Mouse (Mus musculus): ENCODE measurements at regions not wholly inside any gene's neighbourhood (a gene's known extent, or its start where the extent isn't known, plus 50 kb on each side); places are given as distances from the start of the nearest gene placed in this dataset.

- DNase-seq (ENCODE audit: low read depth, low spot score), result no peak
These were observed 207.7 kb downstream of the Kcnj2 start for GRCm38 (mm10) chr11:111273651-111274050.

GRCm38 (mm10) chr11:111280769-111281168 lies 214.8 kb downstream of the Kcnj2 start:
- no peak for DNase-seq (ENCODE audit: low read depth, low spot score)

GRCm38 (mm10) chr11:111281237-111282160 lies 215.5 kb downstream of the Kcnj2 start:
- no peak for DNase-seq (ENCODE audit: low read depth, low spot score)

GRCm38 (mm10) chr11:111282283-111282682 lies 216.3 kb downstream of the Kcnj2 start:
- DNase-seq (ENCODE audit: low read depth, low spot score), result no peak

DNA sequence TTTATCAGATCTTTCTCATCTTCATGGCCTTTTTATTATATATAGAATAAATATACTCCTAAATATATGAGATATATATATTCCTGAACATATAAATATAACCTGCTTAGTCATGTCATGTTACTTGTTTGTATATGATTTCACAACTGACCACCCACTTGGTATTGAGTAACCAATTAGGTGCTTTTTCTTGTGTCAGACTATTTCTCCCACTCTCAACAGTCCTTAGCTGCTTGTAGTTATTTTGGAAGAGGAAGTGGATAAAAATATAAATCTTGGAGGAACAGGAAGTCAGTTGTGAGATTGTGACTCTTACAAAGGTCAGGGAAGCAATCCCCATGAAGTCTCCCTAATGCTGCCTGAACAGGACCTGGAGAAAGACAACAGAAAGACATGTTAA lies 224.6 kb downstream of the Kcnj2 start:
- no peak for DNase-seq (ENCODE audit: low read depth, low spot score)

DNA sequence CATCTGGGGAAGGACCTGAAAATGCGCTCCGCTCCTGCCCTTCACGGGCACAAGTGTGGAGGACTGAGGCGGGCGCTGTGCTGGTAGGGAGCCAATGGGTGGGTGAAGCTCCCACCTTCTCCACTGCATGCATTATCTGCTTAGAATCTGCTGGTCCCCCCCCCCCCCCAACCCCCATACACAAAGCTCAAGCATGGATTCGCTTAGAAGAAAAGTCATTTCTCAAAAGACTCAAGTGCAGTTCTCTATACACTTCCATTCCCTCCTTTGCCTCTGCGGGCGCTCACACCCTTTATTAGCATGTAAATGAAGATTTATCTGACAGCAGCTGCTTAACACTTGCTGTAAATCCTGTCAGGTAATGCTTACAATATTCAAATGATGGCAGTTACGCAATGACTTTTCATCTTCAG lies 230.4 kb downstream of the Kcnj2 start:
- no peak for DNase-seq (ENCODE audit: low read depth, low spot score)

DNA sequence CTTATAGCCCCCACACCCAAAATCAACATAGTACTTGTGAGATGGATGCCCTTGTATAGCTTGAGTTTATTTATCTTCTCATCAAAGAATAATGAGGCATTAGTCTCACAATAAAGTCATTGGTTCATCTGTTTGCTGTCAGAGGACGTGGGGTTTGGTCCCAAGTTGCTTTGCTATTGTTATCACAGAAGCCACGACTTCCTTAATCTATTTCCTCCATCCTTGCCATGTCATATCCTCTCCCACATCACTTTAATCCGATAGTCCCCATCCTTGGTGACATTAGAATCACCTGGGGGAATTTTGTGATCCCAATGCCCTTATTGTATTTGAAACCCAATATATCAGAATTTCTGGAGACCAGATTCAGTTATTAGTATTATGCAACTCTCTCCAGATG lies 246.8 kb downstream of the Kcnj2 start:
- DNase-seq (ENCODE audit: low read depth, low spot score), result no peak

DNA sequence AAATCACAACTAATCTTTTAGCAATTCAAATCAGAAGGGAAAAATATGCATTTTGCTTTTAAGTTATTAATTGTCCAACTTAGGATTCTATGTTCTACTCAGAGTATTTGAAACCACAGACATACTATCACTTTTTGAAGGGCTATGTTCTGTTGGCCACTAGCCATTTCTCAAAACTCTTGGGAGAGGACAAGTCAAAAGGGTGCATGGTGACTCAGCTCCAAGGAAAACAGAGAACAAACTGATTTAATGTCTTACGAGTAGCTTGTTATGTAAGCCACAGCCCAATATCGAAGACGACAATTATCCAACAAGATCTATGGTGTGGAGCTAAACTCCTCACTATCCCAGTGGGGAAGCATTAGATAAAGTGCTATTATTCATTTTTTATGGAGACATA lies 247.6 kb downstream of the Kcnj2 start:
- no peak for DNase-seq (ENCODE audit: low read depth, low spot score)

GRCm38 (mm10) chr11:111321576-111321975 lies 255.6 kb downstream of the Kcnj2 start:
- DNase-seq (ENCODE audit: low read depth, low spot score), result no peak

DNA sequence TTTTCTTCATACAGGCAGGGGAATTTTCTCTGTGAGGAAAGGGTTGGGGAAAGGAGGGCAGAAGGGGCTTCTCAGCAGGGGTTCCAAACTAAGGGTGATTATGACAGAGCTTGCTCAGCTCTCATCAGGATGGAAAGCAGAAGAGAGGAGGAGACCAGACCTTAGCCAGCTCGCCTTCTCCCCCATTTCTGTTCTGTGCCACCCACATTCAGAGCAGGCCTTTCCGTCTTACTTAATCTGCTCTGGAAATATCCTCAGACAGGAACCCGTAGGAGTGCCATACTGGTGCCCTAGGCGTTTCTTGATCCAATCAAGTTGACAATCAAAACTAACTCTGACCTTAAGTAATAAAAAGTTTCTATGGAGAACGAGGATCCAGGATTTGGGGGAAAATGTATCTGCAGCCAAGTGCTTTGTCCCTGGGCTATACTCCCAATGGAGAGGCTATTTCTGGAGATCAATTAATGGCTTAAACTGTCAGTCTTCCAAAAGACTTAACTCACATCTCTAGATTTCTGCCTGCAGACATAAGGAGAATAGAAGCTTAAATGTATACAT lies 258.6 kb downstream of the Kcnj2 start:
- DNase-seq (ENCODE audit: low read depth, low spot score), result no peak

DNA sequence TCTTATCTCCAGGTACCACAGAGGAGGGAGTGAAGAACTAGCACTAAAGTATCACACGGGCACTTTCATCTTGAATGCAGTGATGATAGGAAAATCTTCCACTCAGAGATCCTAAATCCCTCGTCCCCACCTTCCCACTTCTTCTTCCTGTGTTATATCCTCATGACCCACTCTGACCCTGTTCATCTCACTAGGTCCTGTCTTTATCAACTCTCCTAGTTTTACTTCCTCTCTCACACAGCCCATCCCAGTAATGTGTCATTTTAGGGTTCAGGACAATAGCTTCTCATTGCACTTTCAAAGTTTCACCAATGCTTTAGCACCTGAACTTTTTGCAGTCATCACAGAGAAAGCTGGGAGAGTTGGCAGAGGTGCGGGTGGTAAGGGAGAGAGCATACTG lies 261.0 kb downstream of the Kcnj2 start:
- DNase-seq (ENCODE audit: low read depth, low spot score), result no peak

DNA sequence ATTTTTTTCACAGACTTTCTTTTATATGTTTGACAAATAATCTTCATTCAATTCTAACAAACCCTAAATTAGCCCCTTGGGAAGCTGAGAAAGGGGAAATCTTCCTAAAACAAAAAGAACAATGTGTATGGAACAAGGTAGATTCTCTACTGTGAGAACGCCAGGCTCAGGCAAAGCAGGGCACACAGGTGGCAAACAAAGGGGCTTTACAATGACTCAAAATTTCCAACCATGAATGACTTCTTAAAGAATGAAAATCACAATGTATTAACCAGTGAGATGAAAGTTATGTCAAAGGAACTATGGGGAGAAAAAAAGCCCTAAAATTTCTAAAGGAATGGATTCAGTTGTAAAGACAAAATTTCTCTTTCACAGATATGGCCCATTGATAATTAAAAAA lies 262.3 kb downstream of the Kcnj2 start:
- no peak for DNase-seq (ENCODE audit: low read depth, low spot score)

DNA sequence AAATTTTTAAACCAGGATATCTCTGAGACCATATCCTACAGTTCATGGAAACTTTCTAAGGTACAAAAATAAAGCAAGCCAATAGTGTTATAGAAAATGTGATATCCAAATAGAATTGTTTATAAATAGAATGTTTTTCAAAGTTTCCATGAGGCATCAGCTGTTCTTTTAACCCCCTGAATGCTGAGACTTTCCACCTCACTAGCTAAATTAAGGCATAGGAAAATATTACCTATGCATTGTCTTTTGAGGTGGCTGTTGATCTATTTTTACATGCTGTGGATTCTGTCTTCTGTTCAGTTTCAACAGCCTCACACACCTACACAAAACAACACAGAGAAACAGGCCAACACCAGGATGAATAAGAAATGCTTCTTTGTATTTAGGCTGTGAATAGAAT lies 265.6 kb downstream of the Kcnj2 start:
- DNase-seq (ENCODE audit: low read depth, low spot score), result no peak

- DNase-seq (ENCODE audit: low read depth, low spot score), result no peak
These were observed 267.1 kb downstream of the Kcnj2 start for GRCm38 (mm10) chr11:111333021-111333420.

DNA sequence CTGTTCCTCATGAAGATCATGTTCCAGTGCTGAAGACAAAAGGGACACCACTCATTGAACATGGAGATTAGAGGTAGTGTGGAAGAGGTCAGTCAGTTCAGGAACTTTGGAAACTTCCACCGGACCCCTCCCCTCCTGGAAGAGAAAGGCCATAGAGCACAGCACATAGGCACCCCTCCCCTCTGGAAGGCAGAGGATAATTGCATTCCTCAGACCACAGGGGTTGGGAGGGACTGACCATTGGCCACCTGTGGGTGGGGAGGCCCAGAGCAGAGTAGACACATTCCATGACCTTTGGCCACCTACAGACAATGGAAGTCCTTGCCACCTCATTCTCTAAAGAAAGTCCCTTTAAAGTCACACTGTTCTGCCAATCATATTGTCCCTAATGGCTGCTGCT lies 281.6 kb downstream of the Kcnj2 start:
- no peak for DNase-seq (ENCODE audit: low read depth, low spot score)

- DNase-seq (ENCODE audit: low read depth, low spot score), result no peak
These were observed 284.1 kb downstream of the Kcnj2 start for GRCm38 (mm10) chr11:111350028-111350427.

DNA sequence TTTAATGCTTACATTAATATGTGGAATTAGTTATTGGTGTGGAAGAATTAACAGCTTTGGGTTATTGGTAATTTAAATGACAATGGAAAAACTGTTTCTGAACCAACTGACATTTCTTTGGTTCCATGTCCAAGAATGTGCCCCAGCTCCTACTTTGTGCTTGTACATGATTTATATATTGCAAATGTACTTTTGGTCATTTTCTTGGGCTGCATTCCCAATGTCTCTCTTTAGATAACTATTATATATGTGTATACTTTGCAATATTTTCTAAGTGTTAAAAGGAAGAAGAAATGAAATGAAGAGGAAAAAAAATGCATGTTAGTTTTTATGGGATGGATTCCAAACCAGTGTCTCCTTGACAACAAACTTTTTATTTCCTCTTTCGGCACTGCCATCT lies 297.4 kb downstream of the Kcnj2 start:
- DNase-seq (ENCODE audit: low read depth, low spot score), result no peak

DNA sequence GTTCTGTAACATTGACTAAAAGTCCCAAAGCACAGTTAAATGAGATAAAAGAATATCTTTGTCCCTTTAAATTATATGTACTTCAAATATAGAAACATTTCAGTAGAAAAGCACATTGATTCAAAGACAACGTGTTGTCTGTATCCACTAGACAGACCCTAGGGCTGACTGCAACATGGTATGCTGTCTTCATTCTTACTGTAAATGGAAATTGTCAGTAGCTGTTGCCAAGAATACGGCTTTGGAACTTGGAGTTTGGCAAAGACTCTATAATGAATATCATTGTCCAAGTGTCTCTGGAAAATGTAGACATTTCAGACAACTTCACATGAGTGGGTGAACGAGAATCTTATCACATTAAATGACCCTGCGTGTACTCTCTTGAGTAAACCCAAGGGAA lies 311.2 kb downstream of the Kcnj2 start:
- DNase-seq (ENCODE audit: low read depth, low spot score), result no peak

DNA sequence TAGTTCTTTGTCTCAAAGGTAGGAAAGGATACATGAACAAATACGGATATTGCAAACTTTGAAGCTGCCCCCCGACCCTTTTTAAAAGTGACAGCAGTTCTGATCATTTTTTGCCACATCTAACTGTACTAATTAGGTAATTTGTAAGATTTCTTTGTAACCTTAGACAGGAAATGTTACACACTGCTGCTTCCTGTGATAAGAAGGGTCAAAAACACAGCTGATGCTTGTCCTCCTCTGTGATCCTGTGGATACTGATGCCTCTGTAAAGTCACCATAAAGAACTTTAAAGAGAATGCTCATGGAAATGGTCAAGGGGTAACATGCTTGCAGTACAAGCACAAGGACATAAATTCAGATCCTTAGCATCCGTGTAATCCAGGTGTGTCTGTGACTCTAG lies 313.9 kb downstream of the Kcnj2 start:
- no peak for DNase-seq (ENCODE audit: low read depth, low spot score)

- peak; percentile 53 for DNase-seq (ENCODE audit: low read depth, low spot score)
These were observed 332.7 kb downstream of the Kcnj2 start for GRCm38 (mm10) chr11:111398706-111399105.

GRCm38 (mm10) chr11:111409266-111409665 lies 343.3 kb downstream of the Kcnj2 start:
- no peak for DNase-seq (ENCODE audit: low read depth, low spot score)

DNA sequence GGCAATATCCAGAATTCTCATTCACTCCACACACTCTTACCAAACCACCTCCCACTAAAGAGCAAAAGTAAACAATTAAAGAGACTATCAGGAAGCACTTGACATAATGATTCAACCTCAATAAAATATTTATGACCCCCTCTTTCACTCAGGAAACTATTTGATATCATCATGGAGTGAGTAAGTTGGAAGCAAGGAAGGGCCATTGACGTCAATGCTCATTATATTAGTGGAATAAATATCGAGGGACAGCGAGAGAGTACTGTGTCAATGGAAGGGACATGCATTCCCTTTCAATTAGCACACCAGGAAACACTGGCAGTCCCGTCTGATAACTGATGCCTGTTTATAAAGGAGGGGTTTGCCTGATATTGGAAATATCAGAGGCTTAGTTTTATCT lies 358.9 kb downstream of the Kcnj2 start:
- no peak for DNase-seq (ENCODE audit: low read depth, low spot score)

GRCm38 (mm10) chr11:111426715-111427114 lies 360.8 kb downstream of the Kcnj2 start:
- no peak for DNase-seq (ENCODE audit: low read depth, low spot score)

Data from 3T3-L1 (cell line).